Mouse (Mus musculus) splenic B cell, adult 2 months (primary cell): ENCODE results near the gene Agtrap.

Source experiments
- DNase-seq: peaks from one replicate; pipeline ENCODE4 v3.0.0-alpha.2; 2011; ENCODE audit warnings: low read depth, low spot score
- H3K27me3 ChIP-seq: 2 replicates; pipeline ENCODE4 v1.6.1; 2012; ENCODE audit warnings: mild to moderate bottlenecking, low read length, moderate library complexity, mixed read lengths; ENCODE audit not compliant: control insufficient read depth, poor library complexity, insufficient read depth, severe bottlenecking
- H3K36me3 ChIP-seq: 2 replicates; pipeline ENCODE4 v1.6.1; 2012; ENCODE audit warnings: mild to moderate bottlenecking, low read length, moderate library complexity, mixed read lengths; ENCODE audit not compliant: control insufficient read depth, poor library complexity, insufficient read depth, severe bottlenecking

Agtrap gene

DNA sequence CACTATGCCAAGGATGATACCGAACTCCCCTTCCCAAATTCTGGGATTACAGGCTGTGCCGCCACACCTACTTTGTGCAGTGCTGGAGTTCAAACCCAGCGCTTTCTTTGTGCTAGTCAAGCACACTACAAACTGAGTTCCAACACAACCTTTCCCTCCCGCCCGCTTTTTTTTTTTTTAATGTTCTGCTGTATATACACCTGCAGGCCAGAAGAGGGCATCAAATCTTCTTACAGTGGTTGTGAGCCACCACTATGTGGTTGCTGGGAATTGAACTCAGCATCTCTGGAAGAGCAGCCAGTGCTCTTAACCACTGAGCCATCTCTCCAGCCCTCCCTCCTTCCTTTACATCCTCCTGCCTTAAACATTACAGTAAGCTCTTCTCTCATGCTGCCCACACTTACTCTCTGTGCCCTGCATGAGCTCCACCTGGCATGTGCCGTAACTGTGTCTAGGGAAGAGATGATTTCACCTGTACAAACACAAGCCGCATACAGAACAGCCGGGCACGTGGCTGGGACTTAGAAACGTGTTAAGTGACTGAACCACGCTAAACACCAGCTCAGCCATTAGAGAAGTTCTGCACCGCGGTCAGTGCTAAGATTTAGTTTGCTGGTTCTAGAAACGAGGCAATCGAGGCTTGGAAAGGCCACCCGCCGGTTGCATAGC is 13.2 kb downstream of the Agtrap start:
- Histone ChIP-seq H3K36me3 (no peaks in the 10 kb centered on the region; the same call in 1 of the 2 replicates), H3K27me3 (no peaks in the 10 kb centered on the region)
- DNase-seq, result peak; percentile 59

DNA sequence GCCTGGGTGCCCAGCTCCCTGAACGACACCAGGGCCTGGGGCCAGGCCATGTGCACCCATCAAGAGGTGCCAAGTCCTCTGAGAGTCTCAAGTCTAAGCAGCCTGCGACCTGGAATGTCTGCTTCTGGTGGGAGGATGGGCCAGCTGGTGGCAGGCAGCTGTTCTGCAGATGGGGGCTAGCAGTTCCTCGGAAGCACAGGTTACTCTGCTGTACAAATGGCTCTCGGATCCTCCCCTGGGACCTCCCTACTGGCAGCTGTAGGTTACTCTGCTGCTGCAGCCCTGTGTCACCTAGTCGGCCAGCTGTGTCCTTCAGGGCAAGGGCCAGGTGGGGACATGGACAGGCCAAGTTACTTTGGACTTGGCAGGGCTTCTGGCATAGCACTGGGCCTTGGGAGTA is 16.3 kb downstream of the Agtrap start:
- Histone ChIP-seq H3K27me3 (no peaks in the 10 kb centered on the region), H3K36me3 (no peaks in the 10 kb centered on the region)
- DNase-seq, result peak; percentile 18

DNA sequence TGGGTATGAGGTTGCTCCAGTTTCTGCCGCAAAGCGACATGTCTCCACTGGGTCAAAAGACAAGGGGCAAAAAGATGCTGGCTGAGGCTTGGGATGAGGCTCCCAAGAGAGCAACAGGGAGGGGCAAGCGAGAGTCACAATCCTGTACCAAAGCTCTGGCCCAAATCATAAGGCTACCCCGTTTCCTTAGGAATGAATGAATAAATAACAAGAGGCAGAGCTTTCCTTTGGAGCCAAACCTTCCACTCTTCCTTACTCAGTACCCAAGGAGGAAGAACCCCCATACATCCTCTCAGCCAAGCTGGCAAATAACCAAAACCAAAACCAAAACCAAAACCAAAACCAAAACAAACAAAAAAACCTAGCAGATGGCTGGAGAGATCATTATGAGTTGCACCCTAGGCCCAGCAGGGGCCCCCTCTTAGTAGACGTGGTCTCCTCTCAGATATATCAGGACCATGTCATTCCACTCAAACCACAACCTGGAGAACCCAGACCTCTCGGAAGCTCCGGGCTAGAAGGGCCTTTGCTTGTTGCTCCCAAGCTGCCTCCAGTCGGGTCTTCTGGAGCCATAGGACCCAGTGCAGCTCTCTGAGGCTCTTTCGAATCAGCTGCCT is 18.1 kb downstream of the Agtrap start:
- Histone ChIP-seq H3K36me3 (no peaks in the 10 kb centered on the region), H3K27me3 (no peaks in the 10 kb centered on the region)
- DNase-seq, result peak; percentile 23

DNA sequence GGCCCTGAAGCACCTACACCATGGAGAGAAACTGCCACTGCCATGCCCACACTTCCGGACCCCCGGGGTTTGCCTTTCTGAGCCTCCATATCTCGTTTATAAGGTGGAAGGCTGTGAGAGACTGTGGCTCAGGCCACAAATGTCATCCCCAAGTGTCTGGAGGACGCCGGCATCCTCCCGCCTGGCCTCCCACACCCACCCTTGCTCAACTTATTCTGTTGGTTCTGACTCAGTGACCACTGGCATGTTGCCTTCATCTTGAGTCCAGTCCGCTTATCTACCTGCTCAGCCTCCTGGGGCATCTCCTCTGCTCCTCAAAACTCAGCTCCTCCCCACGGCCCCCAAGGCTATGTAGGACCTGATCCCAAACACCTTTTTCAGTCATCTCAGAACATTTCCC is 20.5 kb downstream of the Agtrap start:
- Histone ChIP-seq H3K36me3 (no peaks in the 10 kb centered on the region), H3K27me3 (no peaks in the 10 kb centered on the region)
- DNase-seq, result no peak

DNA sequence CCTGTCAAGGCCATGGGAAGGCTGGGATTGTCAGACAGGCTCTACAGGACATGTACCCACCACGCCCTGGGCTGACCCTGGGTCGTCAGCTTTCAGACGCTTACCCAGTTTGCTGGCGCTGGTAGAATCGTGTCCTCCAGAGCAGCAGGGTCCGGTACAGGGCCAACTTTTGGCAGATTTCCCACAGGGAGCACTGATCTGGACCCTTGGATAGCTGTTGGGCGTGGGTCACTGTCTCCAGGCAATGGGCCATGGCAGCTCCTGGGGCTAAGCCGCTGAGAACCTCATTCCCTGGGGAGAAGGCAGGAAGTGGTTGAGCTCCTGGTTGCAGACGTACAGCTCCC is 21.5 kb downstream of the Agtrap start:
- H3K27me3 ChIP-seq, result no peaks in the 10 kb centered on the region
- DNase-seq, result peak; percentile 16
- no peaks in the 10 kb centered on the region for H3K36me3 ChIP-seq

DNA sequence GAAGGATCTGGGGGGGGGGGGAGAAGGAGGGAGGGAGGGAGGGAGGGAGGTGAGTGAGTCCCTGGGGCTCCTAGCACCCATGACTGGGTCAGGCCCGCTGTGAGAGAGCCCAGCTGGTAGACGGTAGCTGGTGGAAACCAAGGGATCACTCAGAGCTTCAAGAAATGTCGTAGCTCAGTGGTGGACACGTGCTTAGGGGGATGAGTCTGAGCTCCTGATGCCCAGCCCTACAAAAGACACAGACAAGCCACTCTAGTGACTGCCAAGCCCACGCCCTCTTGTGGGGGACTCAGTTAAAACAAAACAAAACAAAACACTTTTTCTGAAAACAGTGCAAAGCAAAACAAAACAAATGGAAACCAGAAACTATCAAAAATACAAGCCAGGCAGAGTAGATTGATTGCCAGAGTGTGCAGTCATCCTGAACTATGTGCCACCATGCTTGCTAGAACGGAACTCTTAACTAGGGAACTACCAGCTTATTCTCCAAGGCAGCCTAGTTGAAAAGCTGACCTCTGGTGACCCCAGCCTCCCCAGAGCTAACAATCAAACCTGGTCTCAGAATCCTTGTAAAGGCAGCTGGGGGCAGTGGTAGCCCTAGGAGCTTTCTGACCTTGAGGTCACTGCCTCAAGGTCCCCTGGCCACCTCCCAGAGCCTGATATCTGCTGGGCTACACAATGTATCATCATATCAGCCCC is 22.0 kb downstream of the Agtrap start:
- DNase-seq, result peak; percentile 18
- no peaks in the 10 kb centered on the region for H3K27me3 ChIP-seq

DNA sequence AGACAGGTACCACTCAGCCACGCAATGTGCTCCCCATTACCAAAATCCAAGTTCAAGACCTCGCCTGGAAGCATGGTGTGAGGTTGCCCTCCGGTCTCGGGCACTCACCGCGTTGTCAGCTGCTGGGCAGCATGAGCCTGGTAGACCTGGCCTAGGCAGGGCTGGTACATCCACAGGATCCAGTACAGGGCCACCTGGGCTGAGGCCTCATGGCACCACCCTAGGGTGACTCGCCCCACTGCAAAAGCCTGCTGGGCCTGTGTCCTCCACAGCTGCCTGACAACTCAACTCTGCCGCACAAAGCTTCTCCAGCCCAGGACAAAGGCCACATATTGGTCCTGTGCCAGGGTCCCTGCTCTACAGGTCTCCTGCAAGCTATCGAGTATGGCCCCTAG is 26.7 kb downstream of the Agtrap start:
- DNase-seq, result no peak
- H3K36me3 ChIP-seq, result no peaks in the 10 kb centered on the region

More for the DNA sequence above, 22.0 kb downstream of the Agtrap start:
- no peaks in the 10 kb centered on the region for H3K36me3 ChIP-seq

DNA sequence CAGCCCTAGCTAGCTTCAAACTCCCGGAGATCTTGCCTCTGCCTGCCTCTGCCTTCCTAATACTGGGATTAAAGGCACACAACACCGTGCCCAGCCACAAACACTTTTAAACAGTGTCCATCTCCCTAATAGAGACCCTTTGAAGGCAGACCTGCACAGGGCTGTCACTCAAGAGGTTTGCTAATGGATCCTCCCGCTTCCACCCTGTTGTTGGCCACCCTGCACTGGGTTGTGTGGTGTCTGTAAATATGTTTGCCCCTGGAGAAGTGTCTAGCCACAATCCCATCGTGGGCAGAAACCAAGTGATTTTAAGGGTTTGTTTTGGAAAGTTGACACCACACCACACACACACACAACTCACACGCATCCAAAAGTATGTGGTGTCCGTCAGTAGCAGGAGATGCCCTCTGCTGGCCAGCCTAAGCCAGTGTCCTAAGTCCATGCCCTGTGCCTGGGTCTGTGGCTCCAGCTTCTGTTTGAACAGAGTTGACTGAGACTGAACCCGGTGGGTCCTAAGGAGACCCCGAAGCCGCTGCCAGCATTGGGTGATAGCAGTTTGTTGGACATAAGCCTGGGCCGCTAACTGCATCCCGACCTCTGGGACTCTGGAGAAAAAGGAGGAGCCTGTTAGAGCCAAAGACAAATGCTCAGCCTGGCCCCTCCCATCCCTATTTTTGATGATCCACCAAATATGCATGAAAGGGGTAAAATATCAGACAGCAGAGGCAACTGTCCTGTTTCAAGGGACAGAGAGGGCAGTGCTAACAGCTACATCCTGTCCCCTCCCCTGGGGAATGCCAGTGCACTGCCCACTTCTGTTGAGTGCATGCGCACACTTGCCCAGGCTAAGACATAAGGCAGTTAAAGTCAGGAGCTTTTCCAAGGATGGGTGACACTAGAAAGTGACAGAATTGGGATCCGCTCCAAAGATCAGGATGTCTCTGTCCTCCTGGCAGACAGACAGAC is 27.4 kb downstream of the Agtrap start:
- Histone ChIP-seq H3K36me3 (no peaks in the 10 kb centered on the region), H3K27me3 (no peaks in the 10 kb centered on the region)
- DNase-seq, result peak; percentile 42

More for the DNA sequence above, 26.7 kb downstream of the Agtrap start:
- no peaks in the 10 kb centered on the region for H3K27me3 ChIP-seq

DNA sequence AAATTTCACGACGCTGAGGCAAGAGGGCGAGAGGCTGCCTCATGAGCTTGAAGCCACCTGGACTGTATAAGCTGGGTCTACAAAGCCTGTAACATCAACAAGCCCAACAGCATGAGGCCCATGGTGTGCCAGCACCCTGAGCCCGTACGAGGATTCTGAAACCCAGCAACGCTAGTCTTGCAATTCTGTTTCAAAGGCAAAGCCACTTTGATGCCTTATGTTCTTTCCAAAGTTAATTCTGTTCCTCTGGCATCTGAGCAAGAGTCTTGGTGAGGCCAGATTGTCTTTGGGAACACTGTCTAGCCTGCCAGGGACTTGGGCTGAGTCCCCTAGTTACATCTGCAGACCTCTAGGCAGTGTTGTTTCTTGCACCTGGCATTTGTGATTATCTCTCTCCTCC is 28.8 kb downstream of the Agtrap start:
- DNase-seq, result no peak
- Histone ChIP-seq H3K27me3 (no peaks in the 10 kb centered on the region), H3K36me3 (no peaks in the 10 kb centered on the region)

DNA sequence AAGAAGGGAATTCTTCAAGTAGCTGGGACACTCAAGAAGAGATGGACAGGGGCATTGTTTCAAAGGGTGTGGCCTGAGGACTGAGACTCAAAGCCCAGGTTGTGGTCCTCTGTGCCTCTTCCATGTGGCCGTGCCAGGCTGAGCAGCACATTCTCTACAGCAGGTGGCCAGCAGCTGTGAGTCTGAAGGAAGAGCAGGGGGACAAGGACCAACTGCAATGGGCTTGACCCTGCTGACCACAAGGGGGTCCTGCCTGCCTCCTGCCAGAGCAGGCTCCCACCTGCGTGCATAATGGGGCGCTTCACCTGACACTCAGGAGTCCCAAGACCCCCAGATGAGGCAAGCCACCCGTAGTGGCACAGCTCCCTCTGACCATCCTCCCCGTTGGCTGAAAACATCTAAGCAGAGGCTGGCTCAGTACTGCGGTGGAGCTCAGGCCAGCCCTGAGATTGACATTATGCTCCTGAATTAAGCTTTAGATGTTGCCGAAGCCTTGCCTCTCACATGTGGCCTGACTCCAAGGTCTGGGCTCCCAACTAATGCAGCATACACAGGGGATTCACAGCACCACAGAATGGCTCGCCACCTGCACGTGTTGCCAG is 29.5 kb downstream of the Agtrap start:
- no peak for DNase-seq
- Histone ChIP-seq H3K27me3 (no peaks in the 10 kb centered on the region), H3K36me3 (no peaks in the 10 kb centered on the region)

DNA sequence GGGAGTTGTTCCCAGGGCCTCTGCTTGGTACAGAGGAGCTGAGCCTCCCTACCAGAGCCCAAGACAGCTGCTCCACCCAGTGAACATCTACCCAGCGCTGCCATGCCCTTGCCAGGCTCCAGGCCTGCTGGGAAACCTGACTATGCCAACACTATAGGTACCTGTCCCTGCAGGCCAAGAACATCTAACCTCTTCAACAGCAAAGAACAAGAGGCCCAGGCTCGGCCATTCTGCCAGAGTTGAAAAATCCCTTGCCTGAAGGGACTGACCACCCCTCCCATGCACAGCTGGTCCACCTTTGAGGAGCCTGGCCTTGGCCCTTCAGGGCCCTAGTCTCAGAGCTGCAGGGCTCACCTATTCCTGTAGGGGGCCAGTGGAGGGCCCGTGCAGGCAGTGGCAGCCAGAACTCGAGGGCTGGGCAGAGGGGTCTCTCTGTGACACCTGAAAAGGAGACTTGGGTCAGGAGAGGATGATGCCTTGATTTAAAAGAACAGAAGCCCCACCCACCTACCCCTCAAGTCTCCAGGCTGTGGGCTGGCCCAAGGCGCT is 30.1 kb downstream of the Agtrap start:
- no peak for DNase-seq
- Histone ChIP-seq H3K27me3 (no peaks in the 10 kb centered on the region), H3K36me3 (no peaks in the 10 kb centered on the region)

DNA sequence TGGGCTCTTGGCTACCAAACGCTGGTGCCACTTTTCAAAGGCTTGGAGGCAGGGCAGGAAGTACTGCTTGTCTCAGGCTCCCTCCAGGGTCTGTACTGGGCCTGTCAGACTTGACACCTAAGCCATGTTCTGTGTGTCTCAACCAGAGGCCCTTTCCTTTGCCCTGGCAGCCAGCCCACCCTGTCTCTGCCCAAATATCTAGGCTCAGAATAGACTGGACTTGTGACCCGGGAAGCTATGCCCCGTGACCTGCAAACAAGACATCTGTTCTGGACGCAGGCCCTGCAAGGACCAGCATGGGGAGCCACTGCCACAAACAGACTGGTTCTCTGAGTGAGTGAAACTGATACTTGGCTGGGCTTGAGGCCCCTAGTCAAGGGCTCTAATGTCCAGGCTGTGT is 31.0 kb downstream of the Agtrap start:
- no peaks in the 10 kb centered on the region for H3K27me3 ChIP-seq
- no peak for DNase-seq

DNA sequence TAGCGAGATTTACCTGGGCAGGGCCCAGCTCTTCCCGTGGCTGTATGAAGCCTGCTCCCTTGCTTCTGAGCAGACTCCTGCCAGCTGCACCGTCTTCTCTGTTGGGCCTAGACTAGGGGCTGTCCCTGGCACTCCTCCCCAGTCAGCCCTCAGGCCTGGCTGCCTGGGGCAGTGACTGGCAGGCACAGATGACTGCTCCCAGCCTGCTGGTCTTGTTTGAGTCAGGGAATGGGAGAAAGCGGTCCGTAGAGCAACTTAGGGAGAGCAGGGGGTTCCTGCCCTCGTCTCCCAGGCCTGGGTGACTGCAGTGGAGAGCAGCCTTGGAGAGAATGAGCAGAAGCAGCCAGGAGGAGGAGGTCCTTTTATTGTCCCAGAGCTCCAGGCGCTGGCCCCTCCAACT is 31.6 kb downstream of the Agtrap start:
- no peaks in the 10 kb centered on the region; the same call in 1 of the 2 replicates for H3K36me3 ChIP-seq
- H3K27me3 ChIP-seq, result no peaks in the 10 kb centered on the region
- DNase-seq, result no peak

More for the DNA sequence above, 31.0 kb downstream of the Agtrap start:
- no peaks in the 10 kb centered on the region; the same call in 1 of the 2 replicates for H3K36me3 ChIP-seq
